Mouse (Mus musculus) hindbrain, embryonic 10.5 days (tissue): ENCODE data around the gene Prpf8. TPM values are rescaled to one million over a fixed set of nuclear protein-coding genes. Genes with fewer than 3 reads are reported as not detected.

Experiments
- DNase-seq: peaks from one replicate; pipeline ENCODE4 v3.0.0-alpha.2; 2017; ENCODE audit warnings: low spot score
- H3K27ac ChIP-seq: fragments of 300-500 bp; sonication (generic); 2 replicates; pipeline ENCODE4 v1.5.1; 2016; ENCODE audit warnings: mild to moderate bottlenecking, moderate library complexity
- H3K27me3 ChIP-seq: fragments of 300-500 bp; sonication (generic); 2 replicates; pipeline ENCODE4 v1.6.1; 2016; ENCODE audit warnings: mild to moderate bottlenecking; ENCODE audit not compliant: poor library complexity, insufficient read depth, severe bottlenecking
- H3K36me3 ChIP-seq: fragments of 300-500 bp; sonication (generic); 2 replicates; pipeline ENCODE4 v1.6.1; 2016; ENCODE audit warnings: mild to moderate bottlenecking, moderate library complexity
- H3K4me1 ChIP-seq: fragments of 300-500 bp; sonication (generic); replicated peaks from 2 replicates; pipeline ENCODE4 v1.6.1; 2016; ENCODE audit warnings: mild to moderate bottlenecking
- H3K4me3 ChIP-seq: fragments of 300-500 bp; sonication (generic); 2 replicates; pipeline ENCODE4 v1.5.1; 2016; ENCODE audit warnings: mild to moderate bottlenecking, moderate library complexity
- H3K9me3 ChIP-seq: fragments of 300-500 bp; sonication (generic); 2 replicates; pipeline ENCODE4 v1.6.1; 2016; ENCODE audit warnings: mild to moderate bottlenecking, moderate library complexity
- WGBS: fragments of 180-500 bp; shearing (Covaris S2); methylation state at CpG from one replicate; pipeline ENCODE4 v1.1.7; 2016; 5-methylcytosine and 5-hydroxymethylcytosine counted together
- polyA plus RNA-seq: library from polyadenylated mRNA; unstranded; fragments of >200 nt; fragmentation: Nextera tagmentation; extraction: Ambion mirVana; gene quantifications from 2 replicates; pipeline ENCODE4 v1.2.1, GENCODE M21; 2016

Gene Prpf8
- polyA plus RNA-seq, 1 experiment from 2014 or later = 78.1 TPM

GRCm38 (mm10) chr11:75473376-75473775 is 13.2 kb upstream of the Prpf8 start:
- Histone ChIP-seq H3K4me3 (no peak overlapping the region), H3K9me3 (no peaks in the 10 kb centered on the region), H3K36me3 (no peaks in the 10 kb centered on the region), H3K27ac (no peak overlapping the region), H3K4me1 (peaks cover 4% of the 10 kb centered on the region), H3K27me3 (peaks cover 3% of the 10 kb centered on the region; the same call in 1 of the 2 replicates)
- no peak for DNase-seq
- 65% methylated on average over 7 of the region's 7 CpGs for WGBS

- Histone ChIP-seq H3K4me1 (peaks cover 15% of the 10 kb centered on the region), H3K27me3 (no peaks in the 10 kb centered on the region), H3K36me3 (peaks cover 32% of the 10 kb centered on the region), H3K4me3 (peak overlapping the region; percentile 100), H3K27ac (peak overlapping the region; percentile 68), H3K9me3 (no peaks in the 10 kb centered on the region)
- no peak for DNase-seq
- 25% methylated on average over 3 of the region's 3 CpGs for WGBS
Measured at GRCm38 (mm10) chr11:75486192-75486591, 424 bp upstream of the Prpf8 start.

- H3K27me3 ChIP-seq = no peaks in the 10 kb centered on the region
- peak overlapping the region; percentile 98 for H3K27ac ChIP-seq
- peaks cover 45% of the 10 kb centered on the region for H3K36me3 ChIP-seq
- H3K9me3 ChIP-seq = no peaks in the 10 kb centered on the region
- no peak for DNase-seq
- H3K4me1 ChIP-seq = peaks cover 15% of the 10 kb centered on the region
- peak overlapping the region; percentile 100 for H3K4me3 ChIP-seq
- WGBS = 52% methylated on average over 6 of the region's 6 CpGs
Measured at GRCm38 (mm10) chr11:75487496-75487895, 880 bp downstream of the Prpf8 start.

GRCm38 (mm10) chr11:75494296-75495049 is 7.9 kb downstream of the Prpf8 start:
- H3K27ac ChIP-seq = no peak overlapping the region
- H3K4me3 ChIP-seq = no peak overlapping the region
- 95% methylated on average over 10 of the region's 10 CpGs for WGBS
- H3K27me3 ChIP-seq = no peaks in the 10 kb centered on the region
- H3K36me3 ChIP-seq = peaks cover 100% of the 10 kb centered on the region
- no peak for DNase-seq
- no peaks in the 10 kb centered on the region for H3K9me3 ChIP-seq
- no peaks in the 10 kb centered on the region for H3K4me1 ChIP-seq

GRCm38 (mm10) chr11:75498126-75498525 is 11.5 kb downstream of the Prpf8 start:
- Histone ChIP-seq H3K36me3 (peaks cover 100% of the 10 kb centered on the region), H3K4me3 (no peak overlapping the region), H3K27me3 (no peaks in the 10 kb centered on the region), H3K27ac (no peak overlapping the region), H3K4me1 (no peaks in the 10 kb centered on the region), H3K9me3 (no peaks in the 10 kb centered on the region)
- no peak for DNase-seq
- 91% methylated on average over 1 of the region's 1 CpGs for WGBS

GRCm38 (mm10) chr11:75508162-75508561 is 21.5 kb downstream of the Prpf8 start:
- Histone ChIP-seq H3K4me3 (no peak overlapping the region), H3K9me3 (no peaks in the 10 kb centered on the region), H3K27me3 (no peaks in the 10 kb centered on the region), H3K27ac (no peak overlapping the region), H3K4me1 (peaks cover 24% of the 10 kb centered on the region), H3K36me3 (peaks cover 70% of the 10 kb centered on the region)
- WGBS = 97% methylated on average over 4 of the region's 4 CpGs
- no peak for DNase-seq

- DNase-seq = no peak
- peaks cover 62% of the 10 kb centered on the region for H3K36me3 ChIP-seq
- H3K27ac ChIP-seq = no peak overlapping the region
- no peak overlapping the region for H3K4me3 ChIP-seq
- no peaks in the 10 kb centered on the region for H3K9me3 ChIP-seq
- H3K4me1 ChIP-seq = peaks cover 30% of the 10 kb centered on the region
- WGBS = 81% methylated on average over 8 of the region's 8 CpGs
- no peaks in the 10 kb centered on the region for H3K27me3 ChIP-seq
Measured at GRCm38 (mm10) chr11:75508904-75509303, 22.3 kb downstream of the Prpf8 start.

- no peak for DNase-seq
- no peaks in the 10 kb centered on the region for H3K9me3 ChIP-seq
- peaks cover 31% of the 10 kb centered on the region for H3K4me1 ChIP-seq
- no peaks in the 10 kb centered on the region for H3K27me3 ChIP-seq
- H3K36me3 ChIP-seq = peaks cover 52% of the 10 kb centered on the region
- peak within 1 kb of the TSS; percentile 62 for H3K4me3 ChIP-seq
- 3% methylated on average over 43 of the region's 43 CpGs for WGBS
- H3K27ac ChIP-seq = peak within 1 kb of the TSS; percentile 81
Measured at GRCm38 (mm10) chr11:75509741-75510626, 23.4 kb downstream of the Prpf8 start, which contains the start of gene Rilp. Gene Rilp (plus strand): TSS chr11:75510094.

- Histone ChIP-seq H3K27me3 (no peaks in the 10 kb centered on the region), H3K36me3 (peaks cover 45% of the 10 kb centered on the region), H3K4me1 (peaks cover 31% of the 10 kb centered on the region), H3K27ac (peak overlapping the region; percentile 81), H3K9me3 (no peaks in the 10 kb centered on the region), H3K4me3 (peak overlapping the region; percentile 62)
- 2% methylated on average over 24 of the region's 24 CpGs for WGBS
- DNase-seq = peak; percentile 94
Measured at GRCm38 (mm10) chr11:75510627-75510993, 24.0 kb downstream of the Prpf8 start.

GRCm38 (mm10) chr11:75511213-75511612 is 24.6 kb downstream of the Prpf8 start:
- no peak for DNase-seq
- Histone ChIP-seq H3K4me1 (peaks cover 31% of the 10 kb centered on the region), H3K36me3 (peaks cover 39% of the 10 kb centered on the region), H3K4me3 (no peak overlapping the region), H3K27ac (no peak overlapping the region), H3K9me3 (no peaks in the 10 kb centered on the region), H3K27me3 (no peaks in the 10 kb centered on the region)
- 87% methylated on average over 6 of the region's 6 CpGs for WGBS

- Histone ChIP-seq H3K9me3 (no peaks in the 10 kb centered on the region), H3K4me3 (no peak overlapping the region), H3K27ac (no peak overlapping the region), H3K27me3 (no peaks in the 10 kb centered on the region), H3K4me1 (peaks cover 31% of the 10 kb centered on the region), H3K36me3 (peaks cover 27% of the 10 kb centered on the region)
- DNase-seq = no peak
- WGBS = 81% methylated on average over 9 of the region's 9 CpGs
Measured at GRCm38 (mm10) chr11:75512301-75513018, 25.8 kb downstream of the Prpf8 start.

- 59% methylated on average over 8 of the region's 8 CpGs for WGBS
- peak within 1 kb of the TSS; percentile 28 for H3K4me3 ChIP-seq
- H3K4me1 ChIP-seq = peaks cover 31% of the 10 kb centered on the region
- H3K9me3 ChIP-seq = no peaks in the 10 kb centered on the region
- peaks cover 18% of the 10 kb centered on the region for H3K36me3 ChIP-seq
- H3K27ac ChIP-seq = peak within 1 kb of the TSS; percentile 24; the same call in 1 of the 2 replicates
- no peak for DNase-seq
- H3K27me3 ChIP-seq = no peaks in the 10 kb centered on the region
Measured at GRCm38 (mm10) chr11:75513336-75513735, 26.7 kb downstream of the Prpf8 start, which contains the start of gene Scarf1. Gene Scarf1 (plus strand): TSS chr11:75513540.
